Mouse (Mus musculus): Measurements from ENCODE around the gene Hsd11b2. TPM values are rescaled to one million over a fixed set of nuclear protein-coding genes. Genes with fewer than 3 reads are reported as not detected.

Gene Hsd11b2
- total RNA-seq (2022) = under 1 TPM in 2 of 4 experiments, not detected in 2; 0.12 to 0.62 TPM

- peak in 1 of 2 experiments; percentile 55 for DNase-seq (ENCODE audit: low spot score in 2 of 2)
Observed at GRCm38 (mm10) chr8:105518436-105519313, at the start of gene Hsd11b2. TSS of gene Hsd11b2 (plus strand) at chr8:105518755.

- peak in 1 of 2 experiments; percentile 48 for DNase-seq (ENCODE audit: low spot score in 2 of 2)
Observed at GRCm38 (mm10) chr8:105469041-105469695, 49.4 kb upstream of the Hsd11b2 start.

- no peak for DNase-seq (ENCODE audit: low spot score in 2 of 2)
Observed at GRCm38 (mm10) chr8:105469816-105470215, 48.7 kb upstream of the Hsd11b2 start.

GRCm38 (mm10) chr8:105470262-105470661 is 48.3 kb upstream of the Hsd11b2 start:
- no peak for DNase-seq (ENCODE audit: low spot score in 2 of 2)

- no peak for DNase-seq (ENCODE audit: low spot score in 2 of 2)
Observed at GRCm38 (mm10) chr8:105470681-105471313, 47.8 kb upstream of the Hsd11b2 start.

- peak; percentile 97 for DNase-seq (ENCODE audit: low spot score in 2 of 2)
Observed at GRCm38 (mm10) chr8:105471314-105472015, 47.1 kb upstream of the Hsd11b2 start, which contains the start of gene Tppp3. TSS of gene Tppp3 (minus strand) at chr8:105471526.

GRCm38 (mm10) chr8:105472414-105472932 is 46.1 kb upstream of the Hsd11b2 start:
- DNase-seq (ENCODE audit: low spot score in 2 of 2) = no peak

- DNase-seq (ENCODE audit: low spot score in 2 of 2) = no peak
Observed at GRCm38 (mm10) chr8:105472983-105473382, 45.6 kb upstream of the Hsd11b2 start.

- DNase-seq (ENCODE audit: low spot score in 2 of 2) = peak in 1 of 2 experiments; percentile 50
Observed at GRCm38 (mm10) chr8:105473816-105474606, 44.5 kb upstream of the Hsd11b2 start.

- no peak for DNase-seq (ENCODE audit: low spot score in 2 of 2)
Observed at GRCm38 (mm10) chr8:105474680-105475079, 43.9 kb upstream of the Hsd11b2 start.

GRCm38 (mm10) chr8:105475254-105475653 is 43.3 kb upstream of the Hsd11b2 start:
- peak; percentile 58 to 70 for DNase-seq (ENCODE audit: low spot score in 2 of 2)

- no peak for DNase-seq (ENCODE audit: low spot score in 2 of 2)
Observed at GRCm38 (mm10) chr8:105475742-105476141, 42.8 kb upstream of the Hsd11b2 start.

- no peak for DNase-seq (ENCODE audit: low spot score in 2 of 2)
Observed at GRCm38 (mm10) chr8:105476161-105476560, 42.4 kb upstream of the Hsd11b2 start.

- peak in 1 of 2 experiments; percentile 46 for DNase-seq (ENCODE audit: low spot score in 2 of 2)
Observed at GRCm38 (mm10) chr8:105476628-105477413, 41.7 kb upstream of the Hsd11b2 start.

- DNase-seq (ENCODE audit: low spot score in 2 of 2) = no peak
Observed at GRCm38 (mm10) chr8:105477792-105478191, 40.8 kb upstream of the Hsd11b2 start.

GRCm38 (mm10) chr8:105481013-105481412 is 37.5 kb upstream of the Hsd11b2 start:
- DNase-seq (ENCODE audit: low spot score in 2 of 2) = no peak

- DNase-seq (ENCODE audit: low spot score in 2 of 2) = no peak
Observed at GRCm38 (mm10) chr8:105481453-105481852, 37.1 kb upstream of the Hsd11b2 start.

- DNase-seq (ENCODE audit: low spot score in 2 of 2) = no peak
Observed at GRCm38 (mm10) chr8:105482123-105482522, 36.4 kb upstream of the Hsd11b2 start.
